Mouse (Mus musculus) left cerebral cortex, postnatal 25 days (tissue): ENCODE data around the gene Hinfp. TPM values are rescaled to one million over a fixed set of nuclear protein-coding genes. Genes with fewer than 3 reads are reported as not detected.
"Not testable (repeated sequence)": the region's sequence is repeated elsewhere in the genome, so short reads cannot be mapped to it uniquely, and the experiment has no call there.

Source experiments
- DNase-seq, 2 experiments: peaks; one replicate each; pipeline ENCODE4 v3.0.0; 2022; ENCODE audit warnings: low spot score in 2 of 2, mixed read lengths in 1 of 2
- intact Hi-C: fragments of 180-260 bp; cut with DNase I; formaldehyde crosslinking; loops from one replicate; pipeline ENCODE4 v1.15.1; 2025
- total RNA-seq, 2 experiments: library from RNA; stranded (reverse); gene quantifications; 2 replicates each; pipeline ENCODE4 v1.2.3; 2021

Hinfp gene
- total RNA-seq, 2 experiments from 2014 or later, result 28.4 to 28.6 TPM

- peak; percentile 97 to 100 for DNase-seq
- intact Hi-C loops, result loop anchor here (5.0 kb wide), 1 partner anchor 42 kb away; no protein-coding TSS in a partner anchor
Measured at GRCm38 (mm10) chr9:44334396-44335330, 29.2 kb upstream of the Hinfp start, which contains the start of gene H2afx. TSS of gene H2afx (plus strand) at chr9:44334694.

DNA sequence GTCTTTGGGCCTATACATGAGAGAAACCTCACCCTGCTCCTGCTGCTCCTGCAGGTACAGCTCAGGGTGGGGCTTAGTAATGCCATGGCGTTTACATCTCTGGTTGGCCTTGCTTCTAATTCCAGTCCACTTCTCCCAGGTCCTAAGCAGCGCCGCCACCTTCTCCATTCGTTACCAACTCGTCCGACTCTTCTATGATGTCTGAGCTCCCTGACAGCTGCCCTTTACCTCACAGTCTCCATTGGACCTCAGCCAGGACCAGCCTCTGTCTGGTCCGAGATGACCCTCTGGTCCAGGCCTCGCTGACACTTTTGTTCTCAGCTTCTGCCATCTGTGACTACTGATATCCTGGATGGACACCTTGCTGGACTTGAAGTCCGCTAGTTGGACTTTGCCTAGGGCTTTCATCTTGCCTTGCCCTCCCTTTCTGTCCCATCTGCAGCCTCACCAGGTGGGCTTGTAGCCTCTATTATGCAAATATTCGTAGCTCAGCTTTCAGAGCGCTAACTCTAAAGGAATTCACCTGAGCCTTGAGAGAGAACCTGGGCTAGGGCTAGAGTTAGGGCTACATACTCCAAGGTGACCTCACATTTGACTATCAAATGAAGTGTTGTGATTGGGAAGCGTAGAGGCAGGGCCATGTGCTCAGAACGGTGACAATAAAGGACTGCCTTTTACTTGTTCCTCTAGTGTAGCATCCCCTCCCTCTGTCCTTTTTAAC is 27.6 kb upstream of the Hinfp start:
- intact Hi-C loops, result loop anchor here (5.0 kb wide), 1 partner anchor 41 kb away; no protein-coding TSS in a partner anchor
- no peak for DNase-seq

- no peak for DNase-seq
- intact Hi-C loops, result loop anchor here (5.0 kb wide), 1 partner anchor 38 kb away; no protein-coding TSS in a partner anchor
Measured at GRCm38 (mm10) chr9:44330736-44331135, 25.3 kb upstream of the Hinfp start.

- intact Hi-C loops, result no loop called here
Measured at GRCm38 (mm10) chr9:44327926-44328325, 22.5 kb upstream of the Hinfp start.

DNA sequence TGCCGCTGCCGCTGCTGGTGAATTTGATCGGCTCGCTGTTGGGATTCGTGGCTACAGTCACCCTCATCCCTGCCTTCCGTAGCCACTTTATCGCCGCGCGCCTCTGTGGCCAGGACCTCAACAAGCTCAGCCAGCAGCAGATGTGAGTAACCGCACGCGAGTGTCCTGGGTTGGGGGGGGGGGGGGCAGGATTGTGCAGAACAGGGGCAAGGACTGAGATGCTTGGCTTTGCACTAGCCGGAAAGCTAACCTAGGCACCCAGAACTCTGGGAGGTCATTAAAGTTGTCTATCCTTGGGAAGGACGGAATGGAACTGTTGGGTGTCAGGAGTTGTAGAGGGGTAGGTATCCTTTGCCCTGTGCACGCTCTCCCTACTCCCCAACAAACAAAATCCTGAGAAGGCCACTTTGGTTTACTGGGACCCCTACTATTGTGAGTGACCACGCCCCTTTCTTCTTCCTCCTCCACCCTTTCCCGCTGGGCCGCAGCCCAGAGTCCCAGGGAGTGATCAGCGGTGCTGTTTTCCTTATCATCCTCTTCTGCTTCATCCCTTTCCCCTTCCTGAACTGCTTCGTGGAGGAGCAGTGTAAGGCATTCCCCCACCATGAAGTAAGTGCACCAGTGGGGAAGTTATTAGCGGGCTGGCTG is 21.7 kb upstream of the Hinfp start:
- intact Hi-C loops, result no loop called here

More at GRCm38 (mm10) chr9:44327926-44328325, 22.5 kb upstream of the Hinfp start:
- no peak for DNase-seq

GRCm38 (mm10) chr9:44326371-44327063 is 21.0 kb upstream of the Hinfp start:
- intact Hi-C loops, result no loop called here
- peak; percentile 86 to 94 for DNase-seq

More for the DNA sequence above, 21.7 kb upstream of the Hinfp start:
- DNase-seq, result no peak

DNA sequence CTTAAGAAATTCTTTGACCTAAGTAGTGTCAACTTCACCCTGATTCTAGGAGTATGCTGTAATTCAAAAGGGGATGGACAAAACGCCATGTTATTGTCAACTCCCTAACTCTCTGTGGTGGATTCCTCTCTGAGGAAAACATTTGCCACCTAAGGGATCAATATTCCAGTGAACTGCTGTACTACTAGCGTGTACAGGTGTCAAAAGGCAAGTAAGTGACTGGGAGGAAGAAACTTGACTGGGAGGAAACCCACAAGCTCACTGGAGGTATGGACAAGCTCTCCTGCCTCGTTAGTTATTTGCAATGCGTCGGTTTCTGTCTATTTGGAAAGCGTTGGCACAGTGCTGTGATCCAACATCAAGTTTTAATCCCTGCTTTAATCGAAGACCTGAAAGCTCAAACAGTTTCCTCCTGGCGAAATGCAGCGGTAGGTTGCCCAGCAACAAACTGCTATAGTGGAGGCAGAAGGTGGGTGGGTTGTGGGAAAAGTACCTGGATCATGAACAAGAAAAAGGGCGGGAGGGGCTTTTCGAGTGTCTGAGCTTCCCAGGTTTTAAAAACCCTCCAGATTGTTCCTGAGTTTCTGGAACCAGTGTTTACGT is 20.4 kb upstream of the Hinfp start, which contains the start of gene Dpagt1:
Gene Dpagt1 (plus strand): TSS at position 252 of the 603 bp plus-strand sequence.
- no peak for DNase-seq
- intact Hi-C loops, result no loop called here

DNA sequence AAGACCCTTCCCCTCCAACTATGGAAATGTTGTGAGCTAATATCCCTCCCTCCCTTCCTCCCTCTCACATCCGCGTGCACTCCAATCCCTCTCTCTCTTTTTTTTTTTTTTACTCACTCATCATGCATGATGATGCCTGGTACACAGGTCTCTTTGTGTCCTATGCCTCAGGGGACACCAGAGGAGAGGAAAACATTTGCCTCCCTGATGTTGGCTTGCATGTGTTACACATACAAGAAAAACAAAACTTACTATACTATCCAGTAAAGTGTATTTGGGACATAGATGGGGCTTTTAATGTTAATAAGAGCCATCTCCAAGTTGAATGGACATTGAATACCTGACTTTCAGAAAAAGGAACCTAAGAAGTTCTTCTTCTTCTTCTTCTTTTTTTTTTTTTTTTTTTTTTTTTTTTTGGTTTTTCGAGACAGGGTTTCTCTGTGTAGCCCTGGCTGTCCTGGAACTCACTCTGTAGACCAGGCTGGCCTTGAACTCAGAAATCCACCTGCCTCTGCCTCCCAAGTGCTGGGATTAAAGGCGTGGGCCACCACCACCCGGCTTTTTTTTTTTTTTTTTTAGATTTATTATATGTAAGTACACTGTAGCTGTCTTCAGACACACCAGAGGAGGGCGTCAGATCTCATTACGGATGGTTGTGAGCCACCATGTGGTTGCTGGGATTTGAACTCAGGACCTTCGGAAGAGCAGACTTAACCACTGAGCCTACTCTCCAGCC is 19.7 kb upstream of the Hinfp start:
- DNase-seq, intact Hi-C loops: not testable (repeated sequence)

GRCm38 (mm10) chr9:44324147-44324546 is 18.7 kb upstream of the Hinfp start:
- no peak for DNase-seq
- intact Hi-C loops, result no loop called here

DNA sequence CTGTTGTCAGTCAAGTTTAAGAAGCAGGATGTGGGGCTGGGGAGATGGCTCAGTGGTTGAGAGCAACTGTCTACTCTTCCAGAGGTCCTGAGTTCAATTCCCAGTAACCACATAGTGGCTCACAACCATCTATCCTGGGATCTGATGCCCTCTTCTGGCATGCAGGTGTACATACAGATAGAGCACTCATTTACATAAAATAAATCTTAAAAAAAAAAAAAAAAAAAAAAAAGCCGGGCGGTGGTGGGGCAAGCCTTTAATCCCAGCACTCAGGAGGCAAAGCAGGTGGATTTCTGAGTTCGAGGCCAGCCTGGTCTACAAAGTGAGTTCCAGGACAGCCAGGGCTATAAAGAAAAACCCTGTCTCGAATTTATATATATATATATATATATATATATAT is 18.2 kb upstream of the Hinfp start:
- intact Hi-C loops, DNase-seq: not testable (repeated sequence)

- intact Hi-C loops, result no loop called here
- peak; percentile 55 to 68 for DNase-seq
Measured at GRCm38 (mm10) chr9:44320799-44321133, 15.3 kb upstream of the Hinfp start.

- intact Hi-C loops, result no loop called here
- DNase-seq, result peak; percentile 90 to 98
Measured at GRCm38 (mm10) chr9:44319887-44320798, 14.7 kb upstream of the Hinfp start, which contains the start of gene C2cd2l. TSS of gene C2cd2l (minus strand) at chr9:44320285.

- DNase-seq, result peak in 1 of 2 experiments; percentile 28
- intact Hi-C loops, result no loop called here
Measured at GRCm38 (mm10) chr9:44319105-44319886, 13.8 kb upstream of the Hinfp start.

DNA sequence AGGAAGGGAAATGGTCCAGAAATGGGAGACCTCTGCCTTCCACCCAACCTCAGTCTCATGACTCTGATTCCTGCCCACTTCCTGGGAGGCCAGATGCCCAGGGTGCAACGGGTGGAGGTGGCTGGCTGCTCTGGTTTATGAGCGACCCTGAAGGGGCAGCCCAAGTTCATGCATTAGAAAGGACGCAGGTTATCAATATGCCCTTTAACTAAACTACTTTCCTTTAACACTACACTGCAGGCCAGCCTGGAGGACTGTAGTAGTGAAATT is 13.3 kb upstream of the Hinfp start:
- no peak for DNase-seq
- intact Hi-C loops, result no loop called here

DNA sequence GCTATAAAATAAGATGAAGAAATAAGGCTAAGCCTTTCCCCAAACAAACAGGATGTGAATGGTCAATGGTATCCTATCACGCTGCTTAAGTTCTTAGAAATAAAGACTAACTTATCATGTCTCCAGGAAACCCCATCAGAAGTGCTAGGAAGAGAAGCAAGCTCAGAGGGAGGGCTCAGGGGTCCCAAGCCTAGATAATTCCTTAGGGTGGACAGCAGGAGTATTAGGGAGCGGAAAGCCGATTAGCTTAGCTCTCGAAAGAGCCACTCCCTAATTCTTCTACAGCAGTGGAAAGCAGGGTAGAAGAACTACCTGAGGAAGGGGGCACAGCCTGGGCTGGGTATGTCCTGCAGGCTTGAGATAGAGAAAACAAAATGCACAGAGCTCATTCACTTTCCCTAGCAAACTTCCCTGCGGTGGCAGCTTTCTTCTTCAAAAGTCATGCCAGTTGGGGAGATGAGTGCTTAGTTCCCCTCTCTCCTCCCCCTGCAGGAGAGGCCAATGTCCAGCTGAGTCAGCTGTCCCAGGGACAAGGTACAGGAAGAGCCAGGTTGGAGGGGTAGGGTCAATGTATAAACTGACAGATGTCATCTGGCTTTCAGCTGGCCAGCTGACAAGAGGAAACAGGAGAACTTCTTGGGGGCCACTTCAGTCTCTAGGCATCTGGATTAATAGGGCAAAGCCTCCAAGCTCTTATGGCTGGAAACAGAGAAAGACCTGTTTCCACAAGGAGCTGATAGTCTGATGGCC is 12.8 kb upstream of the Hinfp start:
- DNase-seq, result no peak
- intact Hi-C loops, result no loop called here

GRCm38 (mm10) chr9:44317452-44317851 is 12.0 kb upstream of the Hinfp start:
- intact Hi-C loops, result no loop called here

More at GRCm38 (mm10) chr9:44317452-44317851, 12.0 kb upstream of the Hinfp start:
- DNase-seq, result no peak
